Mouse (Mus musculus): ENCODE measurements around the gene Plekhm2. TPM values are rescaled to one million over a fixed set of nuclear protein-coding genes. Genes with fewer than 3 reads are reported as not detected.
A peak's percentile ranks its signal among the peaks of the same experiment; 100 is the strongest.

Gene Plekhm2
- polyA plus RNA-seq, 1 experiment from 2014 or later, result 7.6 TPM

DNA sequence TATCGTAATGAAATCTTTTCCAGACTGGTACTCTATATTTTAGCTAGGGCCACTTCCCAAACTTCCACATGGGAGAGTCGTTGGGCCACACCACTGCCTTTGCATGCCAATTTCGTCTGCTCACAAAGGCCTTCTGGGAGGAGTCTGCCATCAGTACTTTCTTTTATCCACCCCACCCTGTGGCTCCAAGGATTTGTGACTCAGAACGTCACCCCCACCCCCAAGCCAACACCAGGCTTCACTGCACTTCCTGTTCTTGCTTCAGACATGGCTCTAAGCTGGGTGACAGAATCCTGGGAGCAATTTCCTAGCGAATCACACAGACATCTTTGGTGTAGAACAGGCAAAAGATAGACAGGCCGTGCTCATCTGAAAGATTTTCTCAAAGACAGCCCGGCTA lies 17.1 kb upstream of the Plekhm2 start:
- Histone ChIP-seq H3K27me3 (no peaks in the 10 kb centered on the region), H3K36me3 (peaks cover 40% of the 10 kb centered on the region)
- WGBS, result 61% methylated on average over 7 of the region's 7 CpGs

DNA sequence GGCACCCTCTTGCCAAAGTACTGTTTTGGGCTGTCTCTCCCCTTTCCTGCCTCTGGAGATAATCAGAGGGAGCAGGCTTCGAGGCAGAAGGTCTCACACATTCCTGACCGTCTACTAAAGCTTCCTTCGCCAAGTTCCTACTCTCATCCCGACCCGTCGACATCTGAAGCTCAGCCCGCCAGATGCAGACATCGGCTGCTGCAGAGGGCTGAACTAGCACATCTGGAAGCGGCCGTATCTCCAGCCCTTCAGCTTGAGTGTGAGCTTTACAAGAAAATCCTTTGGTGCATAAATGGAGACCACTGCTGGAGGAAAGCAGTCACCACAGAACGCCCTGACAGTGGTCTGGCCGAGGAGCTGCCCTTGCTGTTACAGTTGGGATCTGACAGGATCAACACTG lies 16.2 kb upstream of the Plekhm2 start:
- 80% methylated on average over 12 of the region's 12 CpGs for WGBS
- no peaks in the 10 kb centered on the region for H3K9me3 ChIP-seq
- no peaks in the 10 kb centered on the region for H3K4me1 ChIP-seq
- H3K9ac ChIP-seq (replicated peaks), result no peak overlapping the region
- no peak for ATAC-seq (replicated peaks)
- peaks cover 34% of the 10 kb centered on the region for H3K36me3 ChIP-seq
- no peak overlapping the region for H3K27ac ChIP-seq (replicated peaks)
- no peak overlapping the region for H3K4me2 ChIP-seq (replicated peaks)
- no peaks in the 10 kb centered on the region for H3K27me3 ChIP-seq
- no peak overlapping the region for H3K4me3 ChIP-seq

More for the DNA sequence above, 17.1 kb upstream of the Plekhm2 start:
- Histone ChIP-seq H3K4me3 (no peak overlapping the region), H3K4me1 (no peaks in the 10 kb centered on the region), H3K27ac (replicated peaks) (no peak overlapping the region), H3K4me2 (replicated peaks) (no peak overlapping the region), H3K9ac (replicated peaks) (no peak overlapping the region), H3K9me3 (no peaks in the 10 kb centered on the region)
- no peak for ATAC-seq (replicated peaks)

DNA sequence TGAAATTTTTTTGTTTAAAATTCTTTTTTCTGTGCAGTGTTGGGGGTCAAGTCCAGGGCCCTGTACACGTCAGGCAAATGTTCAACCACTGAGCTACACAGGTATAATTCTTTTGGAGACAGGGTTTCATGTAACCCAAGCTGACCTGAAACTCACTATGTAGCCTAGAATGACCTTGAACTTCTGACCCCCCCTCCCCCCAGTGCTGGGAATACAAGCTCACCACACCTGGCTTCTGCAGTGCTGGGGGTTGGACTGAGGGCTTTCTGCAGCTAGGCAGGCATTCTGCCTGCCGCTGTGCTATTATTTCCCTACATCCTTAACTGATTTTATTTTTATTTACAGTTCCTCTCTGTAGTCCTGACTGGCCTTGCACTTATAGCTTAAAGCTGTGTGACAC lies 14.3 kb upstream of the Plekhm2 start:
- Histone ChIP-seq H3K27me3 (no peaks in the 10 kb centered on the region), H3K9ac (replicated peaks) (no peak overlapping the region), H3K4me1 (no peaks in the 10 kb centered on the region), H3K27ac (replicated peaks) (no peak overlapping the region), H3K4me3 (no peak overlapping the region), H3K36me3 (peaks cover 15% of the 10 kb centered on the region), H3K4me2 (replicated peaks) (no peak overlapping the region), H3K9me3 (no peaks in the 10 kb centered on the region)
- no peak for ATAC-seq (replicated peaks)
- WGBS, result 88% methylated on average over 2 of the region's 2 CpGs

DNA sequence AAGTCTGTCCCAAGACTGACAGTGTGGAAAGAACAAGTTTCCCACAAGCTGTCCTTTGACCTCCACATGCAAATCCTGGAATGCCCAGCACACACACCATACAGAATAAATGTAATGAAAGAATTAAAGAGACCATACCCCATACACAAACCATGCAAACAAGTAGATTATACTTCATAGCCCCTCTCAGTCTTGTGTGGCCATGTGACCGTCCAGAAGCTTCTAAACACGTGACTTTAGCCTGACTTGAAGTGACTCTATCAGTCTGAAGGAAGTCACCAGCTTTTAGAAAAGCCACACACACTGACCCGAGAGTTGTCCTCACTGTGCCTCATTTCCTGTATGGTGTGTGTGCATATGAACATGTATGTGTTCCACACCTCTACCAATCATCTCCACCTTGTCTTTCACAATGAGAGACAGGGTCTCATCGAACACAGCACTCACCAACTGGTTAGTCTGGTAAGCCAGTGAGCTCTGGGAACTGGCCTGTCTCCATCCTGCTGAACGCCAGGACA lies 11.8 kb upstream of the Plekhm2 start:
- 85% methylated on average over 5 of the region's 5 CpGs for WGBS
- no peak for ATAC-seq (replicated peaks)

DNA sequence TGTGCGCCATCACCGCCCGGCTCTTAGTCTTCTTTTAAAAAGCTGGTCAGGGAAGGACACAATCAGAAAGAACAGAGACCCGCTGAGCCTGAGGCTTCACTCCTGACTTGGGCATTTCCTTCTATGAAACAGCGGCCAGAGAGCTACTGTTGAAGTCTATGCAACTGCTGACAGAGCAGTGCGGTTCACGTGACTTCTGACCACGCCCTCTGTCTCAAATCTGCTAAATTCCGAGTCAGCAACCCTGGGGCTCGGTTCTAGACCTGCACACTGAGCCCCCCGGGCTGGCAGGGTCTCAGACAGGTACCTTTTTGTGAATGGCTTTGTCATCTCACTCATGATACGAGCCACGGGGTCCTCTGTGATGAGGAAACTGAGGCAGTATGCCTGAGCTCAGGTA lies 7.6 kb upstream of the Plekhm2 start:
- H3K36me3 ChIP-seq, result no peaks in the 10 kb centered on the region
- H3K4me3 ChIP-seq, result no peak overlapping the region
- no peaks in the 10 kb centered on the region for H3K9me3 ChIP-seq
- no peak overlapping the region for H3K9ac ChIP-seq (replicated peaks)
- WGBS, result 83% methylated on average over 13 of the region's 13 CpGs
- no peak overlapping the region for H3K4me2 ChIP-seq (replicated peaks)
- no peak overlapping the region for H3K27ac ChIP-seq (replicated peaks)
- no peak for ATAC-seq (replicated peaks)
- H3K27me3 ChIP-seq, result no peaks in the 10 kb centered on the region
- no peaks in the 10 kb centered on the region for H3K4me1 ChIP-seq

More for the DNA sequence above, 11.8 kb upstream of the Plekhm2 start:
- H3K36me3 ChIP-seq, result 0 out of 2 replicates have a peak, but pooled peaks cover 4% of the 10 kb centered on the region
- H3K9me3 ChIP-seq, result no peaks in the 10 kb centered on the region
- no peak overlapping the region for H3K27ac ChIP-seq (replicated peaks)
- no peak overlapping the region for H3K4me3 ChIP-seq
- H3K4me2 ChIP-seq (replicated peaks), result no peak overlapping the region
- no peak overlapping the region for H3K9ac ChIP-seq (replicated peaks)
- H3K27me3 ChIP-seq, result no peaks in the 10 kb centered on the region
- no peaks in the 10 kb centered on the region for H3K4me1 ChIP-seq

DNA sequence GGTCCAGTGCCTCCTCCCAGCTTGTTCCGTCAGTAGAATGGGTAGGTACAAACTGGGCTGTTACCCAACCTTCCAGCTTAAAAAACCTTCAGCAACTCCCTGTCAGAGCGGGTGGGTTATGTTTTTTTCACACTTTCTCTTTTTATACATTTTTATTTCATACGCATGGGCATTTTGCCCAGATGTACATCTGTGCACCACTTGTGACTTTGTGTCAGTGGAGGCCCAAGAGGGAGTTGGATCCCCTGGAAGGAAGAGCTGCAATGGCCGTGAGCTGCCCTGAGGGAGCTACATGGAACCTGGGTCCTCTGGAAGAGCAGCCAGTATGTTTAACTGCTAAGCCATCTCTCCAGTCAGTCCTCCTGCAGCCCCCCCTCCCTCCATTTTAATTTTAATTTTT lies 6.7 kb upstream of the Plekhm2 start:
- ATAC-seq (replicated peaks), result no peak

DNA sequence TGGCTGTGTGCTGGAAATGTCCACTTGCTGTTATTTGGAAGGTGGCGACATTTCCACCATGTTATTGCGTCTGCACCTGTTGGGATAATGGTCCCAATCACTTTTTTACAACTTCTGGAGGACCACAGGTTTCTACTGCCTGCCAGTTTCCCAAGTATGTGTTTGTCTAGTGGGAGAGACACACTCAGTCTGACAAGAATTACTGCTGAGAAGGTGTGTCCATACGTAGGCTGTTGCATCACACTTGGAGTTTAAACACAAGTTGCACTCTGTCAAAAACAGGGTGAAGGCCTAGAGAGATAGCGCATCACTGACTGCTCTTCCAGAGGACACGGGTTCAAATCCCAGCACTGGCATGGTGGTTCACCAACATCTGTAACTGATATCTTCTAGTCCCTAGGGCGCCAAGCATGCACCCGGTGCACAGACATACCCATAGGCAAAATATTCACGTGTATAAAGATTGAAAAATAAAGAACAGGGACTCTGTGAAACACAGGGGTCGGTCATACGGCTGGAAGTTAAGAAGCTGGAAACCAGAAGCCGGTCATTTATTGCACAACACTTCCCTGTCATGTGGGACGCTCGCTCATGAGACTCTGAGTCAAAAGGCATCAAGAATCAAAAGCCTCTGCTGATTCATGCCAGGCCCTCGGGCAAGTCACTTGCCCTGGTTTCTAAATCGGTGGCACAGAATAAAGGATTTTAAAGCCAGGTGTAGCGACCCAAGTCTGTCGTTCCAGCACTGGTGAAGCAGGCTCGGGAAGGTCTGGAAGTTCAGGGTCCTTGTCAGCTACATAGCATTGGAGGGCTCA lies 5.4 kb upstream of the Plekhm2 start:
- WGBS, result 86% methylated on average over 18 of the region's 18 CpGs
- ATAC-seq (replicated peaks), result no peak

More for the DNA sequence above, 6.7 kb upstream of the Plekhm2 start:
- WGBS, result 75% methylated on average over 4 of the region's 4 CpGs
- H3K27me3 ChIP-seq, result no peaks in the 10 kb centered on the region
- H3K4me2 ChIP-seq (replicated peaks), result no peak overlapping the region
- H3K36me3 ChIP-seq, result no peaks in the 10 kb centered on the region
- H3K27ac ChIP-seq (replicated peaks), result no peak overlapping the region
- no peak overlapping the region for H3K4me3 ChIP-seq
- H3K9me3 ChIP-seq, result no peaks in the 10 kb centered on the region
- no peak overlapping the region for H3K9ac ChIP-seq (replicated peaks)
- H3K4me1 ChIP-seq, result no peaks in the 10 kb centered on the region

DNA sequence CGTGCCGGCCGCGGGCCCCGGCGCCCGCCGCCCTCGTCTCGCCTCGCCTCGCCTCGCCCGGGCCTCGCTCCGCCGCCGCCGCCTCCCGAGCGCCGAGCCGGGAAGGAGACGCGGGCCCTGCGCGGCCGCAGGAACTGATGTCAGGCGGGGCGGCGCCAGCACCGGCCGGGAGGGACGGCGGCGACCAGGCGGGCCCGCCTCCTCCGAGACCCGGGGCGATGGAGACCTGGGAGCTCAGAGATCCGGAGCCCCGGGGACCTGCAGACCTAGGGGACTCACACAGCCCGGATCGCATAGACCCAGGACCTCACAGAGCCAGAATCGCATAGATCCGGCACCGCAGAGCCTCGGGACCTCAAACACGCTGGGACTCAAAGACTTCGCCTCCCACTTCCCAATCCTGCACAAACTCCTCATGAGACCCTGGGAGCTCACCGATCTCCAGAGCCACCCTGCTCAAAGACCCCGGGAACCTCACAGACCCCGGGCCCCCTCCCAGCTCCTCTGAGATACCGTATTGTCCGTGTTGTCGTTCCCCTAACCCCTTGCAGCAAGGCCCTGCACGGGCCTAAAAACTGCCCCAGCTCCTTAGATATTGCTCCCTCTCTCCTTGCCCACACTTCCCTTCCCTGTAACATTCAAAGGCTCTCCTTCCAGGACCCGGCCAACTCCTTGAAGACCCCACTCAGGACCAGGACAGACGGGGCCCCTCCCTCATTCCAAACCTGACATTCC lies 521 bp downstream of the Plekhm2 start:
- H3K27ac ChIP-seq (replicated peaks), result peak overlapping the region; percentile 74
- no peaks in the 10 kb centered on the region for H3K9me3 ChIP-seq
- peak overlapping the region; percentile 93 for H3K4me3 ChIP-seq
- H3K27me3 ChIP-seq, result no peaks in the 10 kb centered on the region
- H3K4me1 ChIP-seq, result peaks cover 17% of the 10 kb centered on the region
- H3K36me3 ChIP-seq, result no peaks in the 10 kb centered on the region; the same call in 1 of the 2 replicates
- peak; percentile 92 for ATAC-seq (replicated peaks)
- peak overlapping the region; percentile 94 for H3K9ac ChIP-seq (replicated peaks)
- H3K4me2 ChIP-seq (replicated peaks), result peak overlapping the region; percentile 69
- WGBS, result under 1% methylated on average over 56 of the region's 60 CpGs

More for the DNA sequence above, 5.4 kb upstream of the Plekhm2 start:
- no peaks in the 10 kb centered on the region for H3K27me3 ChIP-seq
- no peak overlapping the region for H3K27ac ChIP-seq (replicated peaks)
- H3K9ac ChIP-seq (replicated peaks), result no peak overlapping the region
- H3K9me3 ChIP-seq, result no peaks in the 10 kb centered on the region
- H3K4me2 ChIP-seq (replicated peaks), result no peak overlapping the region
- no peaks in the 10 kb centered on the region for H3K36me3 ChIP-seq
- H3K4me1 ChIP-seq, result peaks cover under 1% of the 10 kb centered on the region; the same call in 1 of the 2 replicates
- H3K4me3 ChIP-seq, result no peak overlapping the region

DNA sequence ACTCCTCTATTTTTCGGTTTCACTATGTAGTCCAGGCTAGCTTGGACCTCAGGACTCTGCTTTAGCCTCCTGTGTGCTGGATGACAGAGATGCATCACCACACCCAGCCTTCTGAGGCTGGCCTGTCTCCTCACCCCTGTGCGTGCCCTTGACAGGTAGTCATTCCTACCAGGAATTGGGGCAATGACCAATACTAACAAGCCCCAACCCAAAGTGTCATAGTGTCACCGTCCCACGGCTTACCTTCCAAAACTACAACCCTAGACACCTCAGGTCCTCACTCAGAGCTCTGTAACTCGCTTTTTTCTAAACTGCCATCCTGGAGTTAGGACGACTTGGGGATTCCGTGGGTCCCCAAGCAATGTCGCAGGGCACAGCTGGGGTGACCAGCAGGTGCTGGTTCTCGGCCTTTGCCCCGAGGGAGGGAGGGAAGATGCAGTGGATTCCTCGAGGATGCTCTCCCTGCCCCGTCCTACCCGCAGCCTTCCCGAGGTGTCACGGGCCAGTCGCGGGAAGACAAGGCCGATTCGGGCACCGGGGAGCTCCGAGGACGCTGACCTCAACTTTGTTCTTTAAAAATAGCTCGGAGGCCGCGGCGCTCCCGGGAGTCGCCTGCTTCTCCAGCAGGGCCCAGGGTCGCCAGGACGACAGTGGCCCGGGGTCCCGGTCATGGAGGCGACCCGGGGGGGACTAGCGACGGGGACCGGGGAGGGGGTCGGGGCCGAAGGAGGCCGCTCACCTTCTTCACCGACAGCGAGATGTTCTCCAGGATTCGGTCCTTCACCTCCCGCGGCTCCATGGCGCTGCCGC lies 1.4 kb downstream of the Plekhm2 start:
- peak; percentile 33 for ATAC-seq (replicated peaks)
- Histone ChIP-seq H3K4me3 (peak overlapping the region; percentile 93), H3K27me3 (no peaks in the 10 kb centered on the region), H3K36me3 (no peaks in the 10 kb centered on the region; the same call in 1 of the 2 replicates), H3K9ac (replicated peaks) (peak overlapping the region; percentile 94), H3K27ac (replicated peaks) (peak overlapping the region; percentile 74), H3K4me1 (peaks cover 17% of the 10 kb centered on the region), H3K4me2 (replicated peaks) (peak overlapping the region; percentile 69), H3K9me3 (no peaks in the 10 kb centered on the region)
- WGBS, result 4% methylated on average over 46 of the region's 47 CpGs

DNA sequence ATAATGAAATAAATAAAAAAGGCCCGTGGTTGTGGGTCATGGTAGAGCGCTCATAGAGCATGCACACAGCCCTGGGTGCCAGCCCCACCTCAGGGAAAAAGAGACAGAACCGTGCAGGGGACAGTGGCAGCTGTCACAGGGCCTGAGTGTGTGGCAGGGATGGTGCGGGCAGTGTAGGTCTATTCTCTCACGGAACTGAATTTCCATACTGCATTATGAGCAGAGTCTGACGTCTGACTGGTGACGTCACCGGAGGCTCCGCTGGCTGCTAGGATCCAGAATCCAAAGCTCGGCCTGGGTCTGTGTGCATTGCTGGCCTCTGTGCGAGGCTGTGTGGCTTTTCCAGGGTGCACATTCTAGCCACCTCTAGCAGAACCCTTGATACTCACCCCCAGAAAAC lies 3.8 kb downstream of the Plekhm2 start:
- Histone ChIP-seq H3K27me3 (no peaks in the 10 kb centered on the region), H3K9ac (replicated peaks) (no peak overlapping the region), H3K27ac (replicated peaks) (no peak overlapping the region), H3K9me3 (no peaks in the 10 kb centered on the region), H3K4me1 (peaks cover 17% of the 10 kb centered on the region), H3K4me2 (replicated peaks) (no peak overlapping the region), H3K4me3 (no peak overlapping the region), H3K36me3 (no peaks in the 10 kb centered on the region; the same call in 1 of the 2 replicates)
- no peak for ATAC-seq (replicated peaks)
- 85% methylated on average over 11 of the region's 11 CpGs for whole genome bisulfite sequencing

DNA sequence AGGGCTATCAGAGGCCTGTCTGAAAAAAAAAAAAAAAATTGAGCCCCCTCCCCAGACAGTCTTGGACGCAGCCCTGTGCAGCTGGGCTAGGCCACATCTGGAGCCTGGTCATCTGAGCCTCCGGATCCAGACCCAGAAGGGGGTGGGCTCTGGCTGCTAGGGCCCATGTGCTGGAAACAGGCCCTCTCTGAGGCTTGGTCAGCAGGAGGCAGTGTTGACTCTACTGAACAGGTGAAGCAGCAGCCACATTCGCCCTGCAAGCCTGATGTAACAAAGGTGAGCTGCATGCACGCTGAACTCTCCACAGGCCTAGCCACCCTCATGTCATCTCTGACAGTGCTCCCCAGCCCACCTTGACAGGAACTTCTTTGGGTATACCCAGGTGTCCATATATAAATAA lies 5.0 kb downstream of the Plekhm2 start:
- Histone ChIP-seq H3K4me1 (peaks cover 13% of the 10 kb centered on the region), H3K27me3 (no peaks in the 10 kb centered on the region), H3K36me3 (no peaks in the 10 kb centered on the region; the same call in 1 of the 2 replicates), H3K4me2 (replicated peaks) (no peak overlapping the region), H3K9ac (replicated peaks) (no peak overlapping the region), H3K9me3 (no peaks in the 10 kb centered on the region), H3K4me3 (no peak overlapping the region), H3K27ac (replicated peaks) (no peak overlapping the region)
- ATAC-seq (replicated peaks), result no peak
- WGBS, result 72% methylated on average over 4 of the region's 4 CpGs
